Mouse (Mus musculus) hindbrain, postnatal 0 days (tissue): Measurements from ENCODE around the gene Lrfn2. TPM values are rescaled to one million over a fixed set of nuclear protein-coding genes. Genes with fewer than 3 reads are reported as not detected.

ENCODE experiments used
- ATAC-seq: fragments of 200-750 bp; cut with Nextera tagmentation; 2 replicates; pipeline ENCODE4 v1.8.0; 2017; ENCODE audit warnings: mild to moderate bottlenecking, moderate TSS enrichment, moderate library complexity
- DNase-seq: peaks from one replicate; pipeline ENCODE4 v3.0.0-alpha.2; 2015; ENCODE audit warnings: low spot score
- H3K27ac ChIP-seq: fragments of 300-500 bp; sonication (generic); 2 replicates; pipeline ENCODE4 v1.5.1; 2014; ENCODE audit warnings: mild to moderate bottlenecking
- H3K27me3 ChIP-seq: fragments of 300-500 bp; sonication (generic); 2 replicates; pipeline ENCODE4 v1.6.1; 2014; ENCODE audit warnings: low read length, mixed read lengths; ENCODE audit not compliant: insufficient read depth
- H3K36me3 ChIP-seq: fragments of 300-500 bp; sonication (generic); 2 replicates; pipeline ENCODE4 v1.6.1; 2014; ENCODE audit warnings: low read length, mixed read lengths; ENCODE audit not compliant: insufficient read depth
- H3K4me1 ChIP-seq: fragments of 300-500 bp; sonication (generic); 2 replicates; pipeline ENCODE4 v1.6.1; 2014; ENCODE audit warnings: antibody characterized with exemption, low read length, mixed read lengths; ENCODE audit not compliant: insufficient read depth
- H3K4me2 ChIP-seq: fragments of 300-500 bp; sonication (generic); 2 replicates; pipeline ENCODE4 v1.6.1; 2014; ENCODE audit warnings: low read depth, mild to moderate bottlenecking, low read length, moderate library complexity, mixed read lengths
- H3K4me3 ChIP-seq: fragments of 300-500 bp; sonication (generic); 2 replicates; pipeline ENCODE4 v1.5.1; 2014; ENCODE audit warnings: low read length
- H3K9ac ChIP-seq: fragments of 300-500 bp; sonication (generic); replicated peaks from 2 replicates; pipeline ENCODE4 v1.6.1; 2014; ENCODE audit warnings: mild to moderate bottlenecking, low read length, moderate library complexity, mixed read lengths
- H3K9me3 ChIP-seq: fragments of 300-500 bp; sonication (generic); 2 replicates; pipeline ENCODE4 v1.6.1; 2016; ENCODE audit warnings: low read length, mixed read lengths
- CTCF ChIP-seq: IDR thresholded peaks from 2 replicates; pipeline ENCODE4 v1.5.1; 2016; ENCODE audit warnings: antibody characterized with exemption, control low read depth, low read depth
- WGBS: fragments of 180-500 bp; shearing (Covaris S2); extraction: QIAGEN DNeasy Blood & Tissue Kit; methylation state at CpG from one replicate; pipeline ENCODE4 v1.1.7; 2014; 5-methylcytosine and 5-hydroxymethylcytosine counted together
- polyA plus RNA-seq: library from polyadenylated mRNA; unstranded; fragments of >200 nt; fragmentation: Nextera tagmentation; extraction: Ambion mirVana; gene quantifications from 2 replicates; pipeline ENCODE4 v1.2.1, GENCODE M21; 2015
- total RNA-seq: library from RNA; depleted of rRNA; stranded (reverse); fragments of >200 nt; gene quantifications from 2 replicates; pipeline ENCODE4 v1.2.3, GENCODE M21; 2014; rRNA removed

Gene Lrfn2
- total RNA-seq (26.1 and 28.3 TPM in 2 replicates), polyA plus RNA-seq (10.7 and 11.9 TPM in 2 replicates)

DNA sequence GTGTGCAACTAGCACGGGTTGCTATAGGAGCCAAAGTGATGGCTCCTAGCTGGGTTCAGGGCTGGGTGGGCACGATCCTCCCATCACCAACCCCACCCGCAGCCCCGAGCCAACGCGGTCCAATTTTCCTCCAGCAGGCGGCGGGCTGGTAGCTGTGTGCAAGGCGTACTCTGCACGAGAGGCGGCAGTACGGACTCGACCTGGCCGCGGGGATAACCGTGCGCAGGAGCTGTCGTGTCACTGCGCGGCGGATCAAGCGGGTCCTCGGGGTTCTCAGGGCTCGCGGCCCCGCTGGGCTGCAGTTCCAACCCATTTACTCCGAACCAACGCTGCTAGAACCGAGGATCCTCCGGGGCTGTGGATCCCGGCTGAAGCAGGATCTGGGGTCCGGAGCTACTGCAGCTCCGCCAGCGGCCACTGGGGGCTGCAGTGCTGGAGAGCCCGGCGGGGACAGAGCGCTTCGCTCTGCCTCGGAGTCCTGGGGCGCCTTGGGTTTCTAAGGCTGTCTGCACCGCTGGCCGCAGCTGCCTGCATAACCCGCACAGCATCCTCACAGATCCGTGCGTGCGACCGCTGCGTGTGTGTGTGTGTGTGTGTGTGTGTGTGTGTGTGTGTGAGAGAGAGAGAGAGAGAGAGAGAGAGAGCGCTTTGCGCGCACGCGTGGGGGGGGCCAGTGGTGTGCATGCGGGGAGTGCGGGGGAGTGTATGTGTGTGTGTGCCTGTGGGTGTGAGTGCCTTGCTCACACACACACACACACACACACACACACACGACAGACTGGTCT lies at the start of gene Lrfn2:
Gene Lrfn2, plus strand, starts transcription at position 759 of the 785 bp plus-strand sequence.
- WGBS = under 1% methylated on average over 56 of the region's 56 CpGs
- Histone ChIP-seq H3K4me2 (peak within 1 kb of the TSS; percentile 64), H3K36me3 (no peaks in the 10 kb centered on the region), H3K27ac (peak within 1 kb of the TSS; percentile 82), H3K4me1 (no peaks in the 10 kb centered on the region), H3K9me3 (no peaks in the 10 kb centered on the region), H3K4me3 (peak within 1 kb of the TSS; percentile 45), H3K27me3 (no peaks in the 10 kb centered on the region), H3K9ac (peak within 1 kb of the TSS; percentile 58)
- DNase-seq (peak; percentile 93), ATAC-seq (peak; percentile 94)
- TF ChIP-seq CTCF = peak; percentile 95

- Histone ChIP-seq H3K27ac (peak overlapping the region; percentile 26; the same call in 1 of the 2 replicates), H3K36me3 (no peaks in the 10 kb centered on the region), H3K4me1 (no peaks in the 10 kb centered on the region), H3K4me3 (no peak overlapping the region), H3K27me3 (no peaks in the 10 kb centered on the region), H3K9me3 (no peaks in the 10 kb centered on the region), H3K4me2 (no peak overlapping the region), H3K9ac (no peak overlapping the region)
- ATAC-seq (peak; percentile 66), DNase-seq (peak; percentile 30)
- WGBS = 38% methylated on average over 8 of the region's 8 CpGs
- TF ChIP-seq CTCF = no peak
These were observed 44.5 kb upstream of the Lrfn2 start for GRCm38 (mm10) chr17:48887472-48888385.

DNA sequence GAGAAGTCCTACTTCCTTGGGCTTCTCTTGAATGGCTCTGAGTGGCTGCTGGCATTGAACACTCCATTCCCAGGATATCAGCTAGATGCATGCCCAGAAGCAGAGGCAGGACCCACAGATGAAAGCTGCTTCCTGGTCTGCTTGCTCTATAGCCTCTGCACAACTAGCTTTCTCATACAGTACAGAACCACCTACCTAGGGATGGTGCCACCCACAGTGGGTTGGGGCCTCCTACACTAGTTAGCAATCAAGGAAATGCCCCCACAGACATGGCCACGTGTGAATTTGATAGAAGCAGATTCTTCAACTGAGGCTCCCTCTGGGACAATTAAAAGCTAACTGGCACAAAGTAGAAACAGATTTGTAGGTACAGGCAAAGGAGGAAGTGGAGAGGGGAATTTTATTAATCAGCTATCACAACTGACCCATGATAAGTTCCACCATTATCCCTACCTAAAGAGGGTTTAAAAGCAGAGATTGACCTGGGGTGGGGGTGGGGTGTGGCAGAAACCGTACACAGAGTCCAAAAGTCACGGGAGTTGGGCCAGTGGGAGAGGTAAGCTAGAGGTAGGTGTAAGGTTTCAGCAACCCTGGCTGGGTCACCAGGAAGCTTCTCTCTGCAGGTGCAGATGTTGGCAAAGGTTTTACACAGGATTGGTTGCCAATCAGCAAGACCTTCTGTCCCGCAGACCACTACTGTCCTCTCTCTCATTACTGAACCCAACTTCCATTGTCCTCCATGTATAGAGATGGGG lies 26.7 kb upstream of the Lrfn2 start:
- H3K9me3 ChIP-seq = no peaks in the 10 kb centered on the region
- no peak overlapping the region for H3K4me2 ChIP-seq
- H3K27ac ChIP-seq = no peak overlapping the region
- no peak for ATAC-seq
- WGBS = 67% methylated on average over 4 of the region's 4 CpGs
- H3K9ac ChIP-seq = no peak overlapping the region
- no peaks in the 10 kb centered on the region for H3K4me1 ChIP-seq
- no peak overlapping the region for H3K4me3 ChIP-seq
- H3K36me3 ChIP-seq = no peaks in the 10 kb centered on the region
- no peaks in the 10 kb centered on the region for H3K27me3 ChIP-seq
- no peak for TF ChIP-seq CTCF
- no peak for DNase-seq

GRCm38 (mm10) chr17:48913437-48913836 lies 18.7 kb upstream of the Lrfn2 start:
- H3K9me3 ChIP-seq = no peaks in the 10 kb centered on the region
- no peaks in the 10 kb centered on the region for H3K27me3 ChIP-seq
- peak; percentile 10 for DNase-seq
- H3K4me1 ChIP-seq = no peaks in the 10 kb centered on the region
- no peak overlapping the region for H3K9ac ChIP-seq
- no peak overlapping the region for H3K4me3 ChIP-seq
- no peak for ATAC-seq
- no peaks in the 10 kb centered on the region for H3K36me3 ChIP-seq
- H3K4me2 ChIP-seq = no peak overlapping the region
- TF ChIP-seq CTCF = no peak
- 51% methylated on average over 6 of the region's 6 CpGs for WGBS
- no peak overlapping the region for H3K27ac ChIP-seq

DNA sequence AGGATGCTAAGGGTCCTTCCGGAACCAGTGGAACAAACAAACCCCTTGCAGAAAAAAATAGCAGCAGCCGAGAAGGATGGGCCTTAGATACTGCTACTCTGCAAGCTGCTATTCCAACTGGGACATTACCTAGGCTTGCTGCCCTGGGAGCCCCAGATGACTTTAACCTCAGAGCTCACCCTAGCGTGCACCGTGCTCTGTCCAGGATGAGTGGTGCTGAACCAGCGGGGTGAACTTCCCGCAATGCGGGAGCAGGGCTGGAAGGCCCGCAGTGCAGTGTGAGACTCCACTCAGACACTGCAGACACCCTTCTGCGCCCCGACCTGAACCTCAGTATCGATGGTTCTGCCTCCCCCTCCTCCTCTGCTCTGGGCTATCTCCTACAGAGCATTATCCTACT lies 14.8 kb upstream of the Lrfn2 start:
- H3K36me3 ChIP-seq = no peaks in the 10 kb centered on the region
- no peak overlapping the region for H3K4me2 ChIP-seq
- no peak overlapping the region for H3K9ac ChIP-seq
- DNase-seq = peak; percentile 5
- no peak for ATAC-seq
- WGBS = 24% methylated on average over 11 of the region's 11 CpGs
- H3K4me1 ChIP-seq = no peaks in the 10 kb centered on the region
- no peak overlapping the region for H3K4me3 ChIP-seq
- no peak for TF ChIP-seq CTCF
- H3K27me3 ChIP-seq = no peaks in the 10 kb centered on the region
- H3K27ac ChIP-seq = no peak overlapping the region
- H3K9me3 ChIP-seq = no peaks in the 10 kb centered on the region

- Histone ChIP-seq H3K36me3 (no peaks in the 10 kb centered on the region), H3K4me2 (no peak overlapping the region), H3K4me1 (no peaks in the 10 kb centered on the region), H3K9me3 (no peaks in the 10 kb centered on the region), H3K4me3 (no peak overlapping the region), H3K27me3 (no peaks in the 10 kb centered on the region), H3K9ac (no peak overlapping the region), H3K27ac (no peak overlapping the region)
- TF ChIP-seq CTCF = no peak
- ATAC-seq (no peak), DNase-seq (no peak)
- 85% methylated on average over 3 of the region's 3 CpGs for whole genome bisulfite sequencing
These were observed 13.7 kb upstream of the Lrfn2 start for GRCm38 (mm10) chr17:48918458-48918857.
